ENCODE assay signal across 14 mouse cellular contexts in genomic region chr16:22719791-22720190, GRCm38 (mm10).
DNase-seq lines count a peak whose midpoint lies in the region; ATAC-seq and TF ChIP-seq lines count a peak whose summit lies in the region.
"Had no signal": no experiment of that assay in that cellular context is flagged by ENCODE, and none has a peak within 500 bp of the region (broad histone marks: within the 10 kb centered on the region; RNA-seq: fewer than 3 reads in every experiment).

No protein-coding gene starts in this region.

- ATAC-seq in forebrain, embryonic 14.5 days, result no peak
- ATAC-seq in forebrain, embryonic 11.5 days (replicated peaks; ENCODE audit: low FRiP score), result no peak
- no peak for ATAC-seq in kidney, postnatal 0 days (replicated peaks; ENCODE audit: low FRiP score, low read depth)

- TF ChIP-seq CTCF in kidney, postnatal 0 days (IDR thresholded peaks at IDR 0.05; ENCODE audit: low read depth), result no peak

- no peak overlapping the region for H3K4me3 ChIP-seq in forebrain, embryonic 14.5 days (ENCODE audit: low read depth, low read length)
- no peak overlapping the region for H3K4me3 ChIP-seq in forebrain, embryonic 11.5 days (ENCODE audit: low read depth, low read length)
- no peak overlapping the region for H3K4me3 ChIP-seq in kidney, postnatal 0 days (replicated peaks; ENCODE audit: low read depth, low read length)
- H3K4me3 ChIP-seq in limb, embryonic 10.5 days, result no peak overlapping the region
- H3K4me3 ChIP-seq: liver, embryonic 15.5 days had no signal

- no peak overlapping the region for H3K27ac ChIP-seq in forebrain, embryonic 14.5 days (ENCODE audit: low read depth, low read length)
- H3K27ac ChIP-seq in forebrain, embryonic 11.5 days (ENCODE audit: low read depth, low read length), result no peak overlapping the region
- H3K27ac ChIP-seq in kidney, postnatal 0 days, result no peak overlapping the region
- no peak overlapping the region for H3K27ac ChIP-seq in limb, embryonic 10.5 days
- H3K27ac ChIP-seq: liver, embryonic 15.5 days had no signal

- H3K9me3 ChIP-seq in forebrain, embryonic 14.5 days (replicated peaks; ENCODE audit: control insufficient read depth, low read length), result no peaks in the 10 kb centered on the region
- H3K9me3 ChIP-seq in forebrain, embryonic 11.5 days (ENCODE audit: control insufficient read depth, low read length), result no peaks in the 10 kb centered on the region
- no peaks in the 10 kb centered on the region for H3K9me3 ChIP-seq in kidney, postnatal 0 days (replicated peaks; ENCODE audit: low read length)
- H3K9me3 ChIP-seq in limb, embryonic 10.5 days (replicated peaks), result no peaks in the 10 kb centered on the region
- H3K9me3 ChIP-seq: liver, embryonic 15.5 days had no signal

- intact Hi-C loops in left cerebral cortex, postnatal 36 days (cut with DNase I), result no loop called here

- H3K36me3 ChIP-seq in forebrain, embryonic 14.5 days (ENCODE audit: control insufficient read depth, insufficient read depth, low read length), result no peaks in the 10 kb centered on the region
- H3K36me3 ChIP-seq in forebrain, embryonic 11.5 days (ENCODE audit: control insufficient read depth, insufficient read depth, low read length), result no peaks in the 10 kb centered on the region
- no peaks in the 10 kb centered on the region for H3K36me3 ChIP-seq in kidney, postnatal 0 days (ENCODE audit: insufficient read depth, low read length)
- H3K36me3 ChIP-seq in limb, embryonic 10.5 days, result no peaks in the 10 kb centered on the region
- H3K36me3 ChIP-seq: liver, embryonic 15.5 days had no signal

- no peak overlapping the region for H3K9ac ChIP-seq in forebrain, embryonic 14.5 days (ENCODE audit: low read length)
- no peak overlapping the region for H3K9ac ChIP-seq in forebrain, embryonic 11.5 days (ENCODE audit: low read length)
- H3K9ac ChIP-seq in kidney, postnatal 0 days (ENCODE audit: low read depth, low read length), result no peak overlapping the region
- H3K9ac ChIP-seq: liver, embryonic 15.5 days had no signal

- DNase-seq in forebrain, embryonic 14.5 days (ENCODE audit: low spot score), result peak; percentile 12
- DNase-seq in forebrain, embryonic 11.5 days (ENCODE audit: low spot score), result no peak
- peak; percentile 1 for DNase-seq in kidney, postnatal 0 days (ENCODE audit: low spot score)
- no peak for DNase-seq in kidney, adult 18-20 months
- DNase-seq in right cerebral cortex, postnatal 36 days (ENCODE audit: low spot score in 2 of 2), result peak; percentile 3 to 6
- DNase-seq in right cerebral cortex, postnatal 4 days, result no peak
- no peak for DNase-seq in left cerebral cortex, postnatal 36 days (ENCODE audit: low spot score in 2 of 2)
- no peak for DNase-seq in limb, embryonic 10.5 days (ENCODE audit: low spot score)
- DNase-seq: adrenal gland, adult 2 months; cerebellum, adult 9-11 months; heart, adult 18-20 months; heart, postnatal 10 days; kidney, postnatal 14 days had no signal

- no peaks in the 10 kb centered on the region for H3K4me1 ChIP-seq in forebrain, embryonic 14.5 days (ENCODE audit: control insufficient read depth, insufficient read depth, low read length)
- H3K4me1 ChIP-seq in forebrain, embryonic 11.5 days (replicated peaks; ENCODE audit: control insufficient read depth, insufficient read depth, low read length), result no peaks in the 10 kb centered on the region
- no peaks in the 10 kb centered on the region for H3K4me1 ChIP-seq in kidney, postnatal 0 days (replicated peaks; ENCODE audit: insufficient read depth, low read length)
- H3K4me1 ChIP-seq in limb, embryonic 10.5 days, result no peaks in the 10 kb centered on the region
- H3K4me1 ChIP-seq: liver, embryonic 15.5 days had no signal

- H3K27me3 ChIP-seq in forebrain, embryonic 14.5 days (replicated peaks; ENCODE audit: control insufficient read depth, insufficient read depth, low read length), result no peaks in the 10 kb centered on the region
- no peaks in the 10 kb centered on the region for H3K27me3 ChIP-seq in forebrain, embryonic 11.5 days (ENCODE audit: control insufficient read depth, insufficient read depth, low read length)
- H3K27me3 ChIP-seq in kidney, postnatal 0 days (ENCODE audit: insufficient read depth, low read length), result no peaks in the 10 kb centered on the region
- no peaks in the 10 kb centered on the region for H3K27me3 ChIP-seq in limb, embryonic 10.5 days (ENCODE audit: low read depth, poor library complexity, severe bottlenecking)
- H3K27me3 ChIP-seq: liver, embryonic 15.5 days had no signal

- no peak overlapping the region for H3K4me2 ChIP-seq in forebrain, embryonic 14.5 days (ENCODE audit: low read length)
- H3K4me2 ChIP-seq in forebrain, embryonic 11.5 days (ENCODE audit: low read depth, low read length, severe bottlenecking), result no peak overlapping the region
- H3K4me2 ChIP-seq in kidney, postnatal 0 days (ENCODE audit: low read length), result no peak overlapping the region
- H3K4me2 ChIP-seq: liver, embryonic 15.5 days had no signal

- 79% methylated on average over 4 of the region's 4 CpGs for WGBS in forebrain, embryonic 14.5 days
- WGBS in forebrain, embryonic 11.5 days, result 85% methylated on average over 4 of the region's 4 CpGs
- WGBS in kidney, postnatal 0 days, result 68% methylated on average over 4 of the region's 4 CpGs
- 79% methylated on average over 4 of the region's 4 CpGs for WGBS in limb, embryonic 10.5 days

Comparison
In these comparisons a context has a peak if more than half of its experiments do, and no peak if none do; other contexts are left out.
1. DNase-seq: peak in forebrain, embryonic 14.5 days (single experiment), kidney, postnatal 0 days (single experiment) and right cerebral cortex, postnatal 36 days (2 of 2); none in forebrain, embryonic 11.5 days (single experiment), kidney, adult 18-20 months (single experiment), right cerebral cortex, postnatal 4 days (single experiment), left cerebral cortex, postnatal 36 days (0 of 2) and limb, embryonic 10.5 days (single experiment).